Mouse (Mus musculus) midbrain, embryonic 14.5 days (tissue): Measurements from ENCODE around the gene Edc4. TPM values are rescaled to one million over a fixed set of nuclear protein-coding genes. Genes with fewer than 3 reads are reported as not detected.
A peak's percentile ranks its signal among the peaks of the same experiment; 100 is the strongest.

Source experiments
- ATAC-seq: fragments of 200-750 bp; cut with Nextera tagmentation; 2 replicates; pipeline ENCODE4 v1.8.0; 2017; ENCODE audit warnings: moderate number of reproducible peaks, moderate library complexity; ENCODE audit not compliant: low FRiP score, low TSS enrichment
- DNase-seq: peaks from one replicate; pipeline ENCODE4 v3.0.0-alpha.2; 2015
- H3K27ac ChIP-seq: fragments of 300-500 bp; sonication (generic); replicated peaks from 2 replicates; pipeline ENCODE4 v1.5.1; 2014; ENCODE audit warnings: mild to moderate bottlenecking, low read depth, low read length, moderate library complexity
- H3K27me3 ChIP-seq: fragments of 300-500 bp; sonication (generic); 2 replicates; pipeline ENCODE4 v1.6.1; 2014; ENCODE audit warnings: low read length, control low read depth, mixed read lengths; ENCODE audit not compliant: control insufficient read depth, insufficient read depth
- H3K36me3 ChIP-seq: fragments of 300-500 bp; sonication (generic); 2 replicates; pipeline ENCODE4 v1.6.1; 2014; ENCODE audit warnings: low read length, control low read depth; ENCODE audit not compliant: control insufficient read depth, insufficient read depth
- H3K4me1 ChIP-seq: fragments of 300-500 bp; sonication (generic); 2 replicates; pipeline ENCODE4 v1.6.1; 2014; ENCODE audit warnings: mild to moderate bottlenecking, antibody characterized with exemption, low read length, control low read depth; ENCODE audit not compliant: control insufficient read depth, insufficient read depth
- H3K4me2 ChIP-seq: fragments of 300-500 bp; sonication (generic); 2 replicates; pipeline ENCODE4 v1.6.1; 2014; ENCODE audit warnings: mild to moderate bottlenecking, low read length, moderate library complexity
- H3K4me3 ChIP-seq: fragments of 300-500 bp; sonication (generic); replicated peaks from 2 replicates; pipeline ENCODE4 v1.5.1; 2014; ENCODE audit warnings: low read depth, low read length
- H3K9ac ChIP-seq: fragments of 300-500 bp; sonication (generic); replicated peaks from 2 replicates; pipeline ENCODE4 v1.6.1; 2014; ENCODE audit warnings: mild to moderate bottlenecking, low read length, moderate library complexity
- H3K9me3 ChIP-seq: fragments of 300-500 bp; sonication (generic); 2 replicates; pipeline ENCODE4 v1.6.1; 2016; ENCODE audit warnings: low read length, control low read depth, mixed read lengths; ENCODE audit not compliant: control insufficient read depth
- WGBS: fragments of 180-500 bp; shearing (Covaris S2); extraction: QIAGEN DNeasy Blood & Tissue Kit; methylation state at CpG from one replicate; pipeline ENCODE4 v1.1.7; 2014; 5-methylcytosine and 5-hydroxymethylcytosine counted together
- polyA plus RNA-seq: library from polyadenylated mRNA; unstranded; fragments of >200 nt; fragmentation: Nextera tagmentation; extraction: Ambion mirVana; gene quantifications from 2 replicates; pipeline ENCODE4 v1.2.1, GENCODE M21; 2014

The Edc4 gene
- polyA plus RNA-seq, 1 experiment from 2014 or later, result 49.2 TPM

DNA sequence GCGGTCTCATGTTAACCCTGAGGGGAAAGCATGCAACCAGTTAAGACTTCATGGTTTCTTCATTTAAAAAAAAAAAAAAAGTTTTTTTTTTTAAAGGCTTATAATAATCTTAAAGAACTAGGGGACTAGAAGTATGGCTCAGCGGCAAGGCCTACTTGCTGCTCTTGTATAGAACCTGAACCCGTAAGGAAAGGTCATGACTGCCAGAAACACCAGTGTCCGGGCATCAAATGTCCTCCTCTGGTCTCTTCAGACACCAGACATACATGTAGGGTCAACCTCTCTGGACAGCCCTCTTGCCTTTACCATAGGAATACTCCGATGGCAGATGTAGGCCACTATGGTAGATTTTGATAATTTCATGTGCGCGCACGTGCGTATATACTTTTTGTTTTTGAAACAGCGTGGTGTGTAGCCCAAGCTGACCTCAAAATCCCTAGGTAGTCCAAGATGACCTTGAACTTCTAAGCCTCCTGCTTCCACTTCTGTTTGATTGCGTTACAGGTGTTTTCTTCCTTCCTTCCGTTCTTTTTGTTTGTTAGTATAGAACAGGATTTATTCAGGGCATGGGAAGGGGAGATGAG is 28.4 kb upstream of the Edc4 start:
- Histone ChIP-seq H3K9me3 (no peaks in the 10 kb centered on the region), H3K4me1 (peaks cover 25% of the 10 kb centered on the region), H3K4me3 (peak overlapping the region; percentile 73), H3K27ac (no peak overlapping the region), H3K27me3 (no peaks in the 10 kb centered on the region), H3K9ac (no peak overlapping the region), H3K4me2 (peak overlapping the region; percentile 58), H3K36me3 (peaks cover 25% of the 10 kb centered on the region)
- DNase-seq (peak; percentile 2), ATAC-seq (no peak)
- 86% methylated on average over 12 of the region's 12 CpGs for WGBS

DNA sequence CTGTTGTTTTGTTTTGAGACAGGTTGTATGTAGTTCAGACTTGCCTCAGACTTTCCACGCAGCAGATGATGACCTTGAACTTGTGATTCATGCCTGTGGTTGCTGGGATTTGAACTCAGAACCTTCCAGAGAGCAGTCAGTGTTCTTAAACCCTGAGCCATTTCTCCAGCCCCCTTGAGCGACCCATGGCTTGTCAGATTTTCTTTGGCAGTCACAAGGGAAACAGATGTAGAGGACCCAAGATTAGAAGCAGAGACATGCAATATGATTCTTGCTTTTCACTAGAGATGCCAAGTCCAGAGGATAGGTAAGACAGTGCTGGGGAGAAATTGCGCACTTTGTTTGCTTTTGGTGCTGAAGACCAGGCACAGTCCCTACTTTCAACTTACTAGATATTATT is 27.5 kb upstream of the Edc4 start, which contains the start of gene Cenpt:
Gene Cenpt, minus strand, starts transcription at position 101 of the 400 bp plus-strand sequence.
- DNase-seq (no peak), ATAC-seq (no peak)
- Histone ChIP-seq H3K9ac (no peak within 1 kb of the TSS), H3K27me3 (no peaks in the 10 kb centered on the region), H3K27ac (no peak within 1 kb of the TSS), H3K4me1 (peaks cover 32% of the 10 kb centered on the region), H3K36me3 (peaks cover 16% of the 10 kb centered on the region), H3K4me2 (peak within 1 kb of the TSS; percentile 58), H3K4me3 (no peak within 1 kb of the TSS; the same call in 1 of the 2 replicates), H3K9me3 (no peaks in the 10 kb centered on the region)
- WGBS, result 97% methylated on average over 3 of the region's 3 CpGs

DNA sequence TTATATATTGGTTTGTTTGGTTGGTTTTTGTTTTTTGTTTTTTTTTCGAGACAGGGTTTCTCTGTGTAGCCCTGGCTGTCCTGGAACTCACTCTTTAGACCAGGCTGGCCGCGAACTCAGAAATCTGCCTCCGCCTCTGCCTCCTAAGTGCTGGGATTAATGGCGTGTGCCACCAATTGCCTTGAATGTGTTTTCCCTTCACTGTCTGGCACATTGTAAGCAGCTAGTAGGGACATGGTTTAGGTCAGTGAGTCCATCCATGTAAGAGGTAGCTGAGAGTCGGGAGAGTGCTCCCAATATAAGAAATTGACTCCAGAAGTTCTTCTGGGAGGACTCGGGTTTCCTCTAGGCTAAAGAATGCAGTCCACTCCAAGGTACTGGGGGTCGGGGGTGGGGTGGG is 26.4 kb upstream of the Edc4 start:
- DNase-seq (no peak), ATAC-seq (no peak)
- H3K4me1 ChIP-seq, result peaks cover 32% of the 10 kb centered on the region
- H3K9me3 ChIP-seq, result no peaks in the 10 kb centered on the region
- H3K27ac ChIP-seq, result peak overlapping the region; percentile 79; the same call in 1 of the 2 replicates
- no peaks in the 10 kb centered on the region for H3K27me3 ChIP-seq
- H3K4me3 ChIP-seq, result peak overlapping the region; percentile 79
- 27% methylated on average over 8 of the region's 8 CpGs for WGBS
- H3K4me2 ChIP-seq, result peak overlapping the region; percentile 99
- H3K9ac ChIP-seq, result no peak overlapping the region; the same call in 1 of the 2 replicates
- H3K36me3 ChIP-seq, result peaks cover 7% of the 10 kb centered on the region

DNA sequence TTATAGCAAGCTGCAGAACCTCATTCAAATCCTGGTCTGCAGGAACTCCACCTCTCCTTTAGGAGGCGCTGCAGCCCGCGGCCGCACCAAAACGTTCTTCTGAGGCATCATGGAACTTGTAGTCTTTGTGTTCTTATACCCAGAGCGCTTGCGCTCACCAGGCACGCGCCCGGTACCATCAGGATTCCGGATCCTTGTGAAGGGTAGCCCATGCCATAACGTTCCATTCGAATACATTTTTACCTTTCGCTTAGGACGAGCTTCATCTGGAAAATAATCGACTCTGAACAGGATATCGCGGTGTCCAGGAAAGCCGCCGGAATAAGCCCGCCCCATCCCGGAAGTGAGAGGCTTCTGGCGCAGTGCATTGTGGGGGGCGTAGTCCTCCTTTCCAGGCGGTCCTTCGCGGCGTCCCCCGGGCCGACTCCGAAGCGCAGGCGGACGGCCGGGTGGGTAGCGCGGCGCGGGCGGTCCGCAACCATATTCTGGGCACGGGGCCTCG is 25.9 kb upstream of the Edc4 start, which contains the start of gene Thap11:
Gene Thap11, plus strand, starts transcription at position 418 of the 502 bp plus-strand sequence.
- no peaks in the 10 kb centered on the region for H3K9me3 ChIP-seq
- peak; percentile 90 for ATAC-seq
- peak within 1 kb of the TSS; percentile 99 for H3K4me2 ChIP-seq
- peak within 1 kb of the TSS; percentile 76 for H3K9ac ChIP-seq
- DNase-seq, result peak; percentile 96
- no peaks in the 10 kb centered on the region for H3K27me3 ChIP-seq
- peak within 1 kb of the TSS; percentile 79 for H3K27ac ChIP-seq
- H3K4me1 ChIP-seq, result peaks cover 36% of the 10 kb centered on the region
- H3K36me3 ChIP-seq, result peaks cover 3% of the 10 kb centered on the region; the same call in 1 of the 2 replicates
- H3K4me3 ChIP-seq, result peak within 1 kb of the TSS; percentile 79
- WGBS, result under 1% methylated on average over 43 of the region's 43 CpGs

DNA sequence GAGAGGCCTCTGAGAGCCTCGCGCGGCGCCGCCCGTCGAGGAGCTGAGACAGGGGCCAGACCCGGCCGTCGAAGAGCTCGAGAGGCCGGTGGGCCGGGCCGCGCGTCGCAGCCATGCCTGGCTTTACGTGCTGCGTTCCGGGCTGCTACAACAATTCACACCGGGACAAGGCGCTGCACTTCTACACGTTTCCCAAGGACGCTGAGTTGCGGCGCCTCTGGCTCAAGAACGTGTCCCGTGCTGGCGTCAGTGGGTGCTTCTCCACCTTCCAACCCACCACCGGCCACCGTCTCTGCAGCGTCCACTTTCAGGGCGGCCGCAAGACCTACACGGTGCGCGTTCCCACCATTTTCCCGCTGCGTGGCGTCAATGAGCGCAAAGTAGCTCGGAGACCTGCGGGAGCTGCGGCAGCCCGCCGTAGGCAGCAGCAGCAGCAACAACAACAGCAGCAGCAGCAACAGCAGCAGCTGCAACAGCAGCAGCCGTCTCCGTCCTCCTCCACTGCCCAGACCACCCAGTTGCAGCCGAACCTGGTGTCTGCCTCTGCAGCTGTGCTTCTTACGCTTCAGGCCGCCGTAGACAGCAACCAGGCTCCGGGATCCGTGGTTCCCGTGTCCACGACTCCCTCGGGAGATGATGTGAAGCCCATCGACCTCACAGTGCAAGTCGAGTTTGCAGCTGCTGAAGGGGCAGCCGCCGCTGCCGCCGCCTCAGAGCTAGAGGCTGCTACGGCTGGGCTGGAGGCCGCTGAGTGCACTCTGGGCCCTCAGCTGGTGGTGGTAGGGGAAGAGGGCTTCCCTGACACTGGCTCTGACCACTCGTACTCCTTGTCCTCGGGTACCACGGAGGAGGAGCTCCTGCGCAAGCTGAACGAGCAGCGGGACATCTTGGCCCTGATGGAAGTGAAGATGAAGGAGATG is 25.2 kb upstream of the Edc4 start:
- ATAC-seq (peak; percentile 10), DNase-seq (peak; percentile 61)
- 0 out of 2 replicates have a peak, but pooled peaks cover 3% of the 10 kb centered on the region for H3K36me3 ChIP-seq
- peak overlapping the region; percentile 79 for H3K27ac ChIP-seq
- peak overlapping the region; percentile 76 for H3K9ac ChIP-seq
- WGBS, result under 1% methylated on average over 71 of the region's 71 CpGs
- peak overlapping the region; percentile 79 for H3K4me3 ChIP-seq
- H3K27me3 ChIP-seq, result no peaks in the 10 kb centered on the region
- H3K4me1 ChIP-seq, result peaks cover 35% of the 10 kb centered on the region
- peak overlapping the region; percentile 99 for H3K4me2 ChIP-seq
- H3K9me3 ChIP-seq, result no peaks in the 10 kb centered on the region

DNA sequence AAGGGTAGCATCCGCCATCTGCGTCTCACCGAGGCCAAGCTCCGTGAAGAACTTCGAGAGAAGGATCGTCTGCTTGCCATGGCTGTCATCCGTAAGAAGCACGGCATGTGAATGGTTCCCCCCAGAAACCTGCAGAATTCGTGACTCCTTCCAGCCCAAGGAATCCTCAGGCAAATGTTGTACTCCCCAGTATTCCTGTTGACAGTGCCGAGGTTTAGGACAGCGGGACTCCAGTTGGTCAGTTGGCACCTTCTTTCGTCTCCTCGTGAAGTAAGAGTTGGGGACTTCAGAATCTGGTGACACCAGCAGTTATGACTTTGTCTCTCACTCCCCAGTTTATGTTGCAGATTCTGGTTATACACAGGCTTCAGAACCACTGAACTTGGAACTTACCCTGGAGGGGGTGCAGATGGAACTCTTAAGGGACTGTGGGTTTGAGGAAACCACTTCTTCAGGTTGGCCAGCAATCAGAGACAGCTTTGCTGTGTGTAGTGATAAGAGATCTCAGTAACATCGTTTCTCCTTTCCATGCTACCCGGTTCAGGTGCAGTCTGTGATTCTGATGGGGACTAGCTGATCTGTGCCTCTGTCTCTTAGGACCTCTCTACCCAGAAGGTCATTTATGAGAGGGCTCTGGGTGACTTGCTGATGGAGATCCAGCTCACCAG is 24.4 kb upstream of the Edc4 start:
- DNase-seq (no peak), ATAC-seq (no peak)
- Histone ChIP-seq H3K36me3 (0 out of 2 replicates have a peak, but pooled peaks cover 3% of the 10 kb centered on the region), H3K27me3 (no peaks in the 10 kb centered on the region), H3K4me1 (peaks cover 33% of the 10 kb centered on the region), H3K27ac (peak overlapping the region; percentile 79), H3K4me3 (peak overlapping the region; percentile 79), H3K9me3 (no peaks in the 10 kb centered on the region), H3K4me2 (peak overlapping the region; percentile 99), H3K9ac (peak overlapping the region; percentile 76)
- whole genome bisulfite sequencing, result 26% methylated on average over 15 of the region's 15 CpGs

DNA sequence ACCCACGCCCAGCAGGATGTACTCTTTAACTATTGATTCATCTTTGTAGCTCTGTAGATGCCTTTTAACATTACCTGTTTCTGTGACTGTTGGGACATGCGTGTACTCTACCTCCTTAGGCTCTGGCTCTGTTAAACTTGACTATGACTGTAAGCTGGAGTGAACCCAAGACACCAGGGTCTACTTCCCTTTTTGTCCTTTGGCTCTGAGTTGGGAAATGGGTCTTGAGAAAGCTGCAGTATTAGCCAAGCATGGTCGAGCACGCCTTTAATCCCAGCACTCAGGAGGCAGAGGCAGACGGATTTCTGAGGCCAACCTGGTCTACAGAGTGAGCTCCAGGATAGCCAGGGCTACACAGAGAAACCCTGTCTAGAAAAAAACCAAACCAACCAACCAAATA is 22.2 kb upstream of the Edc4 start:
- Histone ChIP-seq H3K27ac (no peak overlapping the region), H3K27me3 (no peaks in the 10 kb centered on the region), H3K4me1 (peaks cover 46% of the 10 kb centered on the region), H3K36me3 (0 out of 2 replicates have a peak, but pooled peaks cover 3% of the 10 kb centered on the region), H3K4me3 (no peak overlapping the region), H3K9ac (no peak overlapping the region), H3K4me2 (no peak overlapping the region), H3K9me3 (no peaks in the 10 kb centered on the region)
- ATAC-seq, result no peak
- no peak for DNase-seq
- WGBS, result 83% methylated on average over 5 of the region's 5 CpGs

DNA sequence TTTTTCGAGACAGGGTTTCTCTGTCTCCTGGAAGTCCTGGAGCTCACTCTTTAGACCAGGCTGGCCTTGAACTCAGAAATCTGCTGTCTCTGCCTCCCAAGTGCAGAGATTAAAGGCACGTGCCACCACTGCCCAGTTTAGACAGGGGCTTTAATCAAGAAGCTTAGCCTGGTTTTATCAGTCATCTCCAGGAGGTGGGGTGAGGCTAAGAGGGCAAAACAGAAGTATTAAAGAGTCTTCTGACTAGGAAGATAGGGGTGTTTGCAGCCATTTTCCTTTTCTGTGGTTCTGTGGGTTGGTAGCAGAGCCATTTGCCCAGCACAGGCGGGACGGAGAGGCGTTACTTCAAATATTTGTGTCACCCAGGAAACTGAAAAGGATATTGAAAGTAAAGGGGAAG is 21.4 kb upstream of the Edc4 start:
- Histone ChIP-seq H3K27me3 (no peaks in the 10 kb centered on the region), H3K27ac (no peak overlapping the region), H3K4me3 (no peak overlapping the region), H3K36me3 (0 out of 2 replicates have a peak, but pooled peaks cover 3% of the 10 kb centered on the region), H3K9ac (no peak overlapping the region; the same call in 1 of the 2 replicates), H3K4me2 (peak overlapping the region; percentile 74; the same call in 1 of the 2 replicates), H3K4me1 (peaks cover 46% of the 10 kb centered on the region), H3K9me3 (no peaks in the 10 kb centered on the region)
- WGBS, result 68% methylated on average over 5 of the region's 5 CpGs
- DNase-seq (no peak), ATAC-seq (no peak)
